Mouse (Mus musculus) embryonic fibroblast, embryonic 13.5 days (primary cell): ENCODE data around the gene Spaca3.

Experiments
- CTCF ChIP-seq: IDR thresholded peaks from 2 replicates; pipeline ENCODE4 v1.5.1; 2011; ENCODE audit warnings: mild to moderate bottlenecking, control low read depth, low read length, moderate library complexity, borderline replicate concordance; ENCODE audit not compliant: insufficient read depth
- POLR2A ChIP-seq: IDR thresholded peaks from 2 replicates; pipeline ENCODE4 v1.6.1; 2011; ENCODE audit warnings: low read depth, mild to moderate bottlenecking, control low read depth, low read length, moderate library complexity

DNA sequence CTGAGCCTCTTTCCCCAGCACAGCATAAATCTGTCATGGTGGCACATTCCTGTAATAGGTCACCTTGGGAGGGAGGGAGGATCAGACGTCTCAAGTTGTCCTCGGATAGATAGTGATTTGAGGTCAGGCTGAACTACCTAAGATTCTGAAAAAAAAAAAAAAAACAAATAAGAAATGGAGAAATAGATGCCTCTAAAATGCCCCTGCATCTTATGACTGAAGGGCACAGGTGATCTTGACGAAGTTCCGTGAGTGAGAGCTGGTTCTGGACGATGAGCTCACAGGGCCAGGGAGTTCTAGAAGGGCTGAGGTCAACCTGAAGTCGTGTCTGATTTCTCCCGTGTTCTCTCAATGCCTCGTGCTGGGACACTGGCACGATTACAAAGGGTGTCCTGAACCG, at the start of gene Spaca3:
- no peak for TF ChIP-seq CTCF
- TF ChIP-seq POLR2A: no peak
